Mouse (Mus musculus): ENCODE data around the gene Limd2. TPM values are rescaled to one million over a fixed set of nuclear protein-coding genes. Genes with fewer than 3 reads are reported as not detected.

Gene Limd2
- polyA plus RNA-seq, 1 experiment, result 114 TPM

DNA sequence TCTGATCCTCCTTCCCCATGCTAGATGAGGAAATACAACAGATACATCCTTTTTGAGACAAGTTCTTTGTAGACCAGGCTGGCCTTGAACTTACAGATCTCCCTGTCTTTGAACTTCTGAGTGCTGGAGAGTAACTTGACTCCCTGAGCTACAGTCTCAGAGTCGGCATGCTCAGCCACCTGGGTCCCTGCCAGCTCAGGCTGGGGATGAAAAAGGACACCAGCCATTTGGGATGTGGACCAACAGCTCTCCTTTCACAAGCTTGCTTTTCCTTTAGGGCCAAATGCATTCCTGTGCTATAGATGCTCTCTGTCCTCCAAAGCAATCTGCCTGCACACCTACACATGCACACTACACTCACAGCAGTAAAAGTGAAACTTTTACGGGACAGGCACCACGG lies 14.4 kb upstream of the Limd2 start:
- no peak overlapping the region for H3K4me3 ChIP-seq (replicated peaks; ENCODE audit: extremely low read depth, low read depth, low read length)
- DNase-seq, result no peak
- WGBS, result 51% methylated on average over 3 of the region's 3 CpGs
- peaks cover 2% of the 10 kb centered on the region; the same call in 1 of the 2 replicates for H3K4me1 ChIP-seq (ENCODE audit: control insufficient read depth, insufficient read depth, low read length)
- no peak for TF ChIP-seq POLR2A (IDR thresholded peaks at IDR 0.05; ENCODE audit: borderline replicate concordance, extremely low read depth, low read depth, low read length)
- no peak for TF ChIP-seq CTCF (IDR thresholded peaks at IDR 0.05; ENCODE audit: insufficient read depth, low read length)

DNA sequence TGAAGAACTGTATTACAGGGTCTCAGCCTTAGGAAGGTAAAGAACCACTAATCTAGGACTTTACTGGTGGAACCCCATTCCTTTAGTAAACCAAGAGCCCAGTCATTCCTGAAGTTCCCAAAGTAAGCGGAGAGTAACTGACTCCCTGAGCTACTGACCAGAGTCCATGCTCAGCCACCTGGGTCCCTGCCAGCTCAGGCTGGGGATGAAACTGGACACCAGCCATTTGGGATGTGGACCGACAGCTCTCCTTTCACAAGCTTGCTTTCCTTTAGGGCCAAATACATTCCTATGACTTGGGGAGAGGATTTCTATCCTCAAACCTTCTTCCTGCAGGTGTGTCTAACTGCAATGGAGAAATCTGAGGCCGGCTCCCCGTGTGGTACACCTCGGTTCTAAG lies 13.7 kb upstream of the Limd2 start:
- whole genome bisulfite sequencing, result 81% methylated on average over 5 of the region's 5 CpGs
- Histone ChIP-seq H3K4me1 (ENCODE audit: control insufficient read depth, insufficient read depth, low read length) (peaks cover 2% of the 10 kb centered on the region; the same call in 1 of the 2 replicates), H3K4me3 (replicated peaks; ENCODE audit: extremely low read depth, low read depth, low read length) (no peak overlapping the region)
- DNase-seq, result no peak
- TF ChIP-seq CTCF (IDR thresholded peaks at IDR 0.05; ENCODE audit: insufficient read depth, low read length) (no peak), POLR2A (IDR thresholded peaks at IDR 0.05; ENCODE audit: borderline replicate concordance, extremely low read depth, low read depth, low read length) (no peak)

DNA sequence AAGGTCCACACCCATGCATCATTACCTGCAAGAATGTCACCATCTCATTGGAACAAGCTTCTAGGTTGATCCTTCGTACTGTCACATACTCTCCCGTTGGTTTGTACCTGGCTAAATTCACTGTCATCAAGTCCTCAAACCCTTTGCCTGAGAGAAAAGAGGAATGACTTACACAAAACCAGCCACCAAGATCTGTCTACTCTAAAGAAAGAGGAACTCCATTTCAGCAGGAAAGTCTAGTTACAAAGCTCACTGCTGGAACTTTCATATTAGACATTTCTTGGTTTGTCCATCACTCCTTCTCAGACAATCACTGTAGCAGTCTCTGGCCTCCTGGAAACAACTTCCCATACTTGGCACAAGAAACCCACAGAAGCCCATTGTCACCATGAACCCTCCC lies 12.6 kb upstream of the Limd2 start:
- H3K4me1 ChIP-seq (ENCODE audit: control insufficient read depth, insufficient read depth, low read length), result no peaks in the 10 kb centered on the region
- DNase-seq, result no peak
- no peak for TF ChIP-seq CTCF (IDR thresholded peaks at IDR 0.05; ENCODE audit: insufficient read depth, low read length)
- TF ChIP-seq POLR2A (IDR thresholded peaks at IDR 0.05; ENCODE audit: borderline replicate concordance, extremely low read depth, low read depth, low read length), result no peak
- WGBS, result 86% methylated on average over 2 of the region's 2 CpGs
- no peak overlapping the region for H3K4me3 ChIP-seq (replicated peaks; ENCODE audit: extremely low read depth, low read depth, low read length)

DNA sequence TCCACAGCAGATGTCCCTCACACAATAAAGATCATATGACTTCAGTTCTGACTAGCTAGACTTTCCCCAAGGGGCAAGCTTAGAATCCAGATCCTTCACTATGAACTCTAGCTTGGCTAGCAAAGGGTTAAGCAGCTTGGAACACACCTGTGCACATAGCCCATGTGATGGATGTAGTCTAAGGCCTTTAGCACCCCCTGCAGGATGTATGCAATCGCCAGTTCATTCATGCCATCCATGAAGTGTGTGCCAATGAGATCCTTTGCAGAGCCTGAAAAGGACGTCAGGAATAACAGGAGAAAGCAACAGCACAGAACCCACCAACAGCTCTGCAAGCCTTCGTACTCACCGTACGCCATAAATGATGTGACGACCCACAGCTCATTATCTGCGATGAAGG lies 10.1 kb upstream of the Limd2 start:
- TF ChIP-seq POLR2A (IDR thresholded peaks at IDR 0.05; ENCODE audit: borderline replicate concordance, extremely low read depth, low read depth, low read length) (no peak), CTCF (IDR thresholded peaks at IDR 0.05; ENCODE audit: insufficient read depth, low read length) (peak; percentile 22; the same call in 1 of the 2 replicates)
- 77% methylated on average over 7 of the region's 7 CpGs for WGBS
- DNase-seq, result no peak
- Histone ChIP-seq H3K4me3 (replicated peaks; ENCODE audit: extremely low read depth, low read depth, low read length) (no peak overlapping the region), H3K4me1 (ENCODE audit: control insufficient read depth, insufficient read depth, low read length) (no peaks in the 10 kb centered on the region)

DNA sequence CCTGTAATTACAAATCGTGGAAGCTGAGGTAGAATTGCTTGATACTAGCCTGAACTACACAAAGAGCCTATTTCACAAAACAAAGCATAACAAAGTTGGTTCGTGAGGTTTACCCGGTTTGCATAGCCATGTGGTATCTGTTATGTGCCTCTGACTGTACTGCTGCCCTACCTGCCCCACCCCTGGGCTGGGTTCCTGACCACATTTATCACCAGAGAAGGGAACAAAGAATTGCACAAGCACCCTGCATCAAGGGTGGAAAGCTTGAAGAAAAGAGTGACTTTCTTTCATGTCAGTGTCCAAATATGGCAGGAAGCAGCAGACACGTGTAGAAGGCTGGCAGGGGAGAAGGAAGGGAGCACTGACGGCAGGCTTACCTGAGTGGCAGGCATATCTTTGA lies 6.8 kb upstream of the Limd2 start:
- TF ChIP-seq CTCF (IDR thresholded peaks at IDR 0.05; ENCODE audit: insufficient read depth, low read length) (no peak), POLR2A (IDR thresholded peaks at IDR 0.05; ENCODE audit: borderline replicate concordance, extremely low read depth, low read depth, low read length) (no peak)
- no peak for DNase-seq
- Histone ChIP-seq H3K4me1 (ENCODE audit: control insufficient read depth, insufficient read depth, low read length) (peaks cover 15% of the 10 kb centered on the region; the same call in 1 of the 2 replicates), H3K4me3 (replicated peaks; ENCODE audit: extremely low read depth, low read depth, low read length) (no peak overlapping the region)
- 63% methylated on average over 5 of the region's 5 CpGs for whole genome bisulfite sequencing

DNA sequence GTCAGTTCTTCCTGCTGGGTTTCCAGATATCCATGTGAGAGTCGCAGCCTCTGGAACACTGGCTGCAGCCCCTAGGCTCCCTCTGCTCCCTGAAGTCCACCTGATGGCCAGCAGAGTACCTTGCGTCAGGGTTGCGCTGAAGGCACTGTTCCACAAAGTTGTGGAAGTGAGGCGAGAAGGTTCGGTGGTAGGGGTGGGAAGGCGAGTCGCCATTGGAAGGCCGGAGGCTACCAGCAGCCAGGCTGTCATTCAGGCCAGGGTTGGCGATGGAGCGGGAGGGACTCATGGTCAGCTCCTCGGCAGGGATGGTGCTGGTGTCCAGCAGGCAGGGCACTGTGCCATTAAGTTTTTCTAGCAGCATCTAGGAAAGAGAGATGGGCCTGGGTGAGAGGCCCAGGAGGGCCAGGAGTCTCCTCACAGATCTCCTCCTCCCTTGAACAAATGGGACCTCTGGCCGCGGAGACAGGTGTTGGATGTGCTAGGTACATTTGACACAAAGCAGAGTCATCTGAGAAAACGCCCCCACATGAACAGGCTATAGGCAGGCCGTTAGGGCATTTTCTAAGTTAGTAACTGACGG lies 4.0 kb upstream of the Limd2 start:
- Histone ChIP-seq H3K4me1 (ENCODE audit: control insufficient read depth, insufficient read depth, low read length) (peaks cover 19% of the 10 kb centered on the region; the same call in 1 of the 2 replicates), H3K4me3 (replicated peaks; ENCODE audit: extremely low read depth, low read depth, low read length) (no peak overlapping the region)
- DNase-seq, result no peak
- WGBS, result 85% methylated on average over 16 of the region's 16 CpGs
- TF ChIP-seq CTCF (IDR thresholded peaks at IDR 0.05; ENCODE audit: insufficient read depth, low read length) (no peak), POLR2A (IDR thresholded peaks at IDR 0.05; ENCODE audit: borderline replicate concordance, extremely low read depth, low read depth, low read length) (no peak)

DNA sequence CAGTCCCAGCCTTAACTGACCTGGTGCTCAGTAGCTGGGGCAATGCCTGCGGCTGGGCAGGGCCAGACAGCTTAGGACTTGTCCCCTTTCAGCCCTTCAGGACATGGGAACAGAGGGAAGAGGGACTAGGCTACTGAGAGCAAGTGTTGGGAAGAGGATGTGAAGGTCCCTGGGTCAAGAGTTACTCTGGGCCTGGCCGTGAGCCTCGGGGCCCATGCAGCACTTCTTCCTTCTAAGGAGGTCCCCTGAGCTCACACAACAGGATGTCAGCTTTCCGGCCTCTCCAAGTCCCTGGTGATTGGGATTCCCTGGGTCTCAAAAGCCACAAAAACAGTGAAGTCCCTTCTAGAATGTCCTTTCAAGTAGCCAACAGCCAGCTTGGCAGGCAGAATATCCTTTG lies 2.9 kb upstream of the Limd2 start:
- DNase-seq, result no peak
- Histone ChIP-seq H3K4me1 (ENCODE audit: control insufficient read depth, insufficient read depth, low read length) (peaks cover 27% of the 10 kb centered on the region), H3K4me3 (replicated peaks; ENCODE audit: extremely low read depth, low read depth, low read length) (no peak overlapping the region)
- TF ChIP-seq CTCF (IDR thresholded peaks at IDR 0.05; ENCODE audit: insufficient read depth, low read length), result no peak
- no peak for TF ChIP-seq POLR2A (IDR thresholded peaks at IDR 0.05; ENCODE audit: borderline replicate concordance, extremely low read depth, low read depth, low read length)
- 40% methylated on average over 4 of the region's 4 CpGs for WGBS

DNA sequence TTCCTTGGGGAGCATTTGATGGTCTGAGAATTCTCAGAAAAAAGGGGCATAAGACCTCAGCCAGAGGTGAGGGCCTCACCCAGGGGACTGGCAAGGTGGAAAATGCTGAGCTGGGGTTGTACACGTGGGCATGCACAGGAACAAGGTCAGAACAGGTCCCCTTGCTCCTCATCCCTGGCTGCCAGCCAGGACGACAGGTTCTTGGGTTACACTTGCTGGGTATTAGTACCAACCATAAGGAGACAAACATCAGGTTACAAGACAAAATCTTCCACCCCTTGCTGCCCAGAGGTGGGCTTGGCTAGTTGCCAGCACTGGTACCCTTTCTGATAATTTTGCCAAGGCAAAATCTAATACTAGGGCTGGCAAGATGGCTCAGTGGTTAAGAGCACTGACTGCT lies 1.6 kb upstream of the Limd2 start:
- TF ChIP-seq CTCF (IDR thresholded peaks at IDR 0.05; ENCODE audit: insufficient read depth, low read length) (no peak), POLR2A (IDR thresholded peaks at IDR 0.05; ENCODE audit: borderline replicate concordance, extremely low read depth, low read depth, low read length) (no peak)
- H3K4me3 ChIP-seq (replicated peaks; ENCODE audit: extremely low read depth, low read depth, low read length), result no peak overlapping the region
- peaks cover 32% of the 10 kb centered on the region for H3K4me1 ChIP-seq (ENCODE audit: control insufficient read depth, insufficient read depth, low read length)
- WGBS, result 88% methylated on average over 2 of the region's 2 CpGs
- no peak for DNase-seq

DNA sequence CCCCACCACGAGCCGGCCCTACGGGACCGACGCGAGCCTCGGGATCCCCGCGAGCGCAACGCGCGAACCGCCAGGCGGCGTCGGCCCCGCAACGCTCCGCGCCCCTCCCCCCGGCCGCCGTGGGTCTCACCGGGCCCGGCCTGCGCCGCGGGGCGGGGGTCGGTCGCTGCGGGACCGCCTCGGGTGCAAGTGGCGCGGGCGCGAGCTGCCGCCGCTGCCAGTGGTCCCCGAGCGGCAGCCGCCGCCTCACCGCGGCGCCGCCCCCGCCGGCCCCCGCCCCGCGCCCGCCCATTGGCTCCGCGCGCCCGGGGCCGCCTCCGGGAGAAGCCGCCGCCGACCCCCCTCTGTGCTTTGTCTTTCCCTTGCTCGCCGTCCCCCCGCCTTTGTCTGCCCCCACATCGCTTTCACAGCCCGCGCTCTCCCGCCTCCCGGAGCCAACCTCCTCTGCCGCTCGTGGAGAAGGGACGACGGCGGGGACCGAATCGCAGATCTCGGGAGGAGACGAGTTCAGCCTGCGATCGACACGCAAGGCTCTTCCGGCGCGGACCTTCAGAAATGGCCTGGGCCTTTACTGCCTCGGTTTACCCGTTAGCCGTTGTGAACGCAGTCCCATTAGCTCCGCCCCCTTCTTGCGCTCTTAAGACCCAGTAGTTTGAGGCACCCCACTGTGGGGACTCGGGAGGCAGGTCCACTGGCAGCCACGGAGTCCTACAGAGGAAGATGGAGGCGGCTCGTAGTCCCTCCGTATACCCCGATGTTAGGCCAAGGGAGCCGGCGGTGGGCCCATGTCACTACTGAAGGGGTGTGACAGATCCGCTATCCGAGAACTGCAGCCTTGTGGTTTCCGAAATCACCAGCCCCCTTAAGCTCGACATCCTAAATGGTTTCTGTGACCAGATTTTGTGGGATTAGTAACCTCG lies 479 bp downstream of the Limd2 start:
- TF ChIP-seq CTCF (IDR thresholded peaks at IDR 0.05; ENCODE audit: insufficient read depth, low read length) (no peak), POLR2A (IDR thresholded peaks at IDR 0.05; ENCODE audit: borderline replicate concordance, extremely low read depth, low read depth, low read length) (peak; percentile 67; the same call in 1 of the 2 replicates)
- H3K4me1 ChIP-seq (ENCODE audit: control insufficient read depth, insufficient read depth, low read length), result peaks cover 34% of the 10 kb centered on the region
- peak overlapping the region; percentile 96 for H3K4me3 ChIP-seq (replicated peaks; ENCODE audit: extremely low read depth, low read depth, low read length)
- WGBS, result under 1% methylated on average over 104 of the region's 106 CpGs
- peak; percentile 79 for DNase-seq
